Mouse (Mus musculus) ovary, adult 10 weeks (tissue): ENCODE measurements around the gene Npc1l1. TPM values are rescaled to one million over a fixed set of nuclear protein-coding genes. Genes with fewer than 3 reads are reported as not detected.

ENCODE experiments used
- polyA plus RNA-seq: library from polyadenylated mRNA; stranded (reverse); fragments of 350-450 nt; fragmentation: Illumina TruSeq; extraction: RNeasy Lipid Tissue Mini Kit (QIAGEN cat#74804); gene quantifications from one replicate; pipeline ENCODE4 v1.2.3, GENCODE M21; 2014

The Npc1l1 gene
- not detected for polyA plus RNA-seq

DNA sequence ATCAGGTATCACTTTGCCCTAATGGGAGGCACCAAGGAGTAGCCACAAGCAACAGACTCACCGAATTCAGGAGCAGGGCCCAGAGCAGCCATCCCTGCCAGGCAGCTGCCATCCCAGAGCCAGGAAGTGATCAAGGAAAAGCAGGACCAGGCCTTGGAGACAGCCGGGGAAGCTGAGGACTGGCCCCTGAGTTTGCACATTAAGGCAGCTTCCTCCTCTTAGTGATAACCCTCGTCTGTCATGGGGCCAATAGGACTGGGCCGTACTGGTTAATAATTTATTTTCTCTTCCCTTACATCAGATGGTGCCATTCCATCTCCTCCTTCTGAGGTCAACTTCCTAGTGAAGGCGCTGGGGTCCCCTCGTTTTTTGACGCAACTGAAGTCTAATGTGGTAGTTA is at the start of gene Npc1l1:
Gene Npc1l1 (minus strand): TSS at position 132 of the 400 bp plus-strand sequence.

DNA sequence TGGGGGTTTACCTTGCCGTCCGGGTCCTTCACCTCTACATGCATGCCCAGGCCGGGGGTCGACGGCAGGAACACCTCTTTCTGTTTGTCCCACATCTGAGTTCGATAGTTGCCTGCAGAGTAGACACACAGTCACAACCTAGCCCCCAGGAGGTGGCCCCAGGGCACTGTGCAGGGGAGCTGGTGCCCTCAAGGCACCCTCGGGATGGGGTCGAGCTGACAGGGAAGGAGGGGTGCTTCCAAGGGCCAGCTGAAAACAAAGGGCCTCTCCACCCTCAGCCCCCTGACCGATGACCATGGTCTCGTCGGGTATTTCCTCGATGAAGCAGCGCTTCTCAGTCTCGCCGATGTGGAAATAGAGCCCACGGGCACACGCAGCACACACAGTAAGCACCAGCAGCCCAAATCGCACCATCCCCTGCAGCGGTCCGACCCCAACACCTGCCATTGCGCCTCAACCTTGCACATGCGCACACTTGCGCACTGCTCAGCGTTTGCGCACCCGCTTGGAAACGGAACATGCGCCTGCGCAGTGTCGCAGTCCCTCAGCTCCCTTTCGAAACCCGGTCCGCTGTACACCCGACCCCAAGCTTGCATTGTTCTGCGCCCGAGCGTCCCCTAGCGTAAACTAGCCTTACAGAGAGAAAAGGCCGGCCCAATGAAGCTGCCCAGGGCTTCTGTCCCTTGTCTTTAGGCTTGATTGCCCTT is 44.6 kb upstream of the Npc1l1 start, which contains the start of gene Tmed4:
Gene Tmed4 (minus strand): TSS at position 484 of the 707 bp plus-strand sequence.

DNA sequence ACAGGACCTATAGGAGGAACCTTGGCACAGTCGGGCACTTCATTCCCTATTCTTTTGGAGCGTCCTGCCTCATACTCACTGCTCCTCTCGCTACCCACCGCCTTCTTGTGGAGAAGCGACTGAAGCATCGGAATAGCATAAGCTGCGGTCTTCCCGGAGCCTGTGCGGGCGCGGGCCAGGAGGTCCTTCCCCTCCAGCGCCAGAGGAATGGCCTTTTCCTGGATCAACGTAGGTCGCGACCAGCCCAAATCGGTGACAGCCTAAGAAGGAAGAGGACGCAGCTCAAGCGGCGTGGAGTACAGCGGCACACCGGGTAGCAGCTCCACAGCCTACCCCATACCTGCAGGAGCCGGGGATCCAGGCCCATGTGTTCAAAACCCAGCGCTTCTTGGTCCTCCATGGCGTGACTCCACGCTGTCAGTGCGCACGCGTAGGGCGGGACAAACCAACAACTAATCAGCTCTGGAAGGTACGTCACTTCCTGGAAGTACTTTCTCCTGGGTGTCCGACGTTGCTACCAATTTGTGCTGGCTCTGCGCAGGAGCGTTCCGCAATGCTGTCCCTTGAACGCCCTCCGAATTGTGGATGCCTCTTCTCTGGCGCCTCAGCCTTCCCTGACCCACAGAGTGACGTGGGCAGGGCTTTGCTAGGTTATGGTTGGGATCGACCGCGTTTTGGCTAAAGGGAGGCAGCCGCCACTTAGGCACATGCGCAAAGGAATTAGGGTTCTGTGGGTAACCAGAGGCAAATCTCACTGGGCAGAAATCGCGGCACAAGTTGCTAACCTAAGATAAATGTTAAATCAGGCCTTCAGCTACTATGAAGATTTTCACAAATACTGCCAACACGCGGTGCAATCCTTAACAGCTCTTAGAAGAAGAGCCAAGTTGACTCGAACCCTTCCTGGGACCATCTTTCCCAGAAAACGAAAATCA is 37.6 kb upstream of the Npc1l1 start, which contains the start of gene Ddx56:
Gene Ddx56 (minus strand): TSS at position 453 of the 935 bp plus-strand sequence.

DNA sequence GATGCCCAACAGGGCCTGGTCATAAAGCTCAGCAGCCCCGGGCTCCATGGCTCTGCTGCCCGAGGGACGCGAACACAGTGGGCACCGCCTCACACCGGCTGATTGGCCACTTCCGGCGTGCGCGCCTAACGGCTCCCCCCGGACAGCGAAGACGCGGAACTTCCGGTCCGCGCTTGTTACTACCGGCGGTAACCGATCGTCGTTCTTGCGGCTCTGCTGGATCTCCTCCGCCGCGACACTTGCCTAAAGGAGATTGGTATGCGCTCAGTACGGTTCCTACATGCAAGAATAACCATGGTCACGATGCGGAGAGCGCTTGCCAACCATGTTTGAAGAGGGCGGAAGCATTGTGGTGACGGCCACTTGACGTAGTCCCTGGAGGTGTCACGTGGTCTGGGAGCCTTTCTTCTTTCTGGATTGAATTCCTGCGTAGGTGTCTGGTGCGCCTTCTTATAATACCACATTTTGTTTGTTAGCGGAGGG is 29.8 kb downstream of the Npc1l1 start, which contains the start of gene Nudcd3:
Gene Nudcd3 (minus strand): TSS at position 329 of the 483 bp plus-strand sequence.

GRCm38 (mm10) chr11:6199410-6200086 is 30.4 kb downstream of the Npc1l1 start, which contains the start of gene A730071L15Rik:
A730071L15Rik (plus strand) TSS chr11:6200029.

Other genes starting within 250 kb of the Npc1l1 start
- gene Camk2b, start 163.8 kb downstream of the Npc1l1 start, polyA plus RNA-seq: 0.17 TPM
- not detected for gene A730071L15Rik, start 30.1 kb downstream of the Npc1l1 start, polyA plus RNA-seq
- 21.9 TPM for gene Nudcd3, start 29.7 kb downstream of the Npc1l1 start, polyA plus RNA-seq
- 8.7 TPM for gene Ddx56, start 37.6 kb upstream of the Npc1l1 start, polyA plus RNA-seq
- gene Tmed4, start 44.7 kb upstream of the Npc1l1 start, polyA plus RNA-seq: 46.5 TPM
- gene Ogdh, start 61.5 kb upstream of the Npc1l1 start, polyA plus RNA-seq: 64.3 TPM
- gene Zmiz2, start 158.9 kb upstream of the Npc1l1 start, polyA plus RNA-seq: 0.63 TPM
- gene Ppia, start 185.3 kb upstream of the Npc1l1 start, polyA plus RNA-seq: 1,012 TPM
- 19.9 TPM for gene H2afv, start 214.3 kb upstream of the Npc1l1 start, polyA plus RNA-seq
- 347 TPM for gene Purb, start 245.8 kb upstream of the Npc1l1 start, polyA plus RNA-seq